Mouse (Mus musculus) spleen, adult 2 months (tissue): Measurements from ENCODE around the gene Pcbp1.

Source experiments
- CTCF ChIP-seq: fragments of 200-500 bp; IDR thresholded peaks from 2 replicates; pipeline ENCODE4 v1.5.1; 2011; ENCODE audit warnings: mild to moderate bottlenecking, inconsistent platforms; ENCODE audit not compliant: insufficient read depth, insufficient read length, insufficient replicate concordance; ENCODE audit errors: extremely low read depth
- POLR2A ChIP-seq: fragments of 200-500 bp; IDR thresholded peaks from 2 replicates; pipeline ENCODE4 v1.6.1; 2011; ENCODE audit warnings: low read depth, low read length, inconsistent platforms

DNA sequence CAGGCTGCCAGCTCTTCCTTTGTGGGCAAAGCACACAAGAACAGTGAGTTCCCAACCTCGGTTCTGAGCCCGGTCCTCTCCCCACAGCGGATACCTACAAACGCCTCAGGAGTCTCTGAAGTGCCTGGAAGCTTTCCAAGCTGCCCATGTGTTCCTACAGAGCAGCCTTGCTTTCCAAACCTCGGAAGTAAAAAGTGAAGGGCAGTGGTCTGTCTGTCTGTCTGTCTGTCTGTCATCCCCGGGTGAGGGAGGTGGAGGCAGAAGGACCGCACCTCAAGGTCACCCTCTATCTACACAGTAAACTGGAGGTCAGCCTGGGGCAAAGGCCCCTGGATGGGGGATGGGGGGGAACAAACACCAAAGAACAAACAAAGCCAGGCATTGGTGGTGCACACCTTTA, 20.4 kb downstream of the Pcbp1 start:
- TF ChIP-seq POLR2A (no peak), CTCF (no peak)
